Mouse (Mus musculus) spleen, adult 2 months (tissue): Measurements from ENCODE around the gene Adamts20.

Experiments used
- CTCF ChIP-seq: fragments of 200-500 bp; IDR thresholded peaks from 2 replicates; pipeline ENCODE4 v1.5.1; 2011; ENCODE audit warnings: mild to moderate bottlenecking, inconsistent platforms; ENCODE audit not compliant: insufficient read depth, insufficient read length, insufficient replicate concordance; ENCODE audit errors: extremely low read depth
- POLR2A ChIP-seq: fragments of 200-500 bp; IDR thresholded peaks from 2 replicates; pipeline ENCODE4 v1.6.1; 2011; ENCODE audit warnings: low read depth, low read length, inconsistent platforms

GRCm38 (mm10) chr15:94249766-94250165 is 215.5 kb downstream of the Adamts20 start:
- TF ChIP-seq POLR2A (no peak), CTCF (no peak)
